Mouse (Mus musculus) MEL (cell line): Measurements from ENCODE around the gene Tmem86a. TPM values are rescaled to one million over a fixed set of nuclear protein-coding genes. Genes with fewer than 3 reads are reported as not detected.

Source experiments
- DNase-seq: peaks from one replicate; pipeline ENCODE4 v3.0.0; 2011; ENCODE audit warnings: low read depth, low spot score
- H3K27ac ChIP-seq: 2 replicates; pipeline ENCODE4 v1.5.1; 2012; ENCODE audit warnings: low read depth, mild to moderate bottlenecking, control low read depth, low read length, moderate library complexity; ENCODE audit not compliant: control insufficient read depth
- H3K27me3 ChIP-seq, 2 experiments: fragments of 150-350 bp in 1 of 2; sonication (generic) in 1 of 2; 2 replicates each; pipeline ENCODE4 v1.6.1; 2012; ENCODE audit warnings: low read length in 2 of 2, mild to moderate bottlenecking in 2 of 2, improper control_type of control experiment in 1 of 2, moderate library complexity in 1 of 2; ENCODE audit not compliant: insufficient read depth in 2 of 2, control insufficient read depth in 1 of 2
- H3K36me3 ChIP-seq, 2 experiments: 2 replicates each; pipeline ENCODE4 v1.6.1; 2012 to 2014; ENCODE audit warnings: low read length in 2 of 2, improper control_type of control experiment in 1 of 2, inconsistent platforms in 1 of 2, mild to moderate bottlenecking in 1 of 2; ENCODE audit not compliant: insufficient read depth in 2 of 2, control insufficient read depth in 1 of 2
- H3K4me1 ChIP-seq, 2 experiments: fragments of 150-350 bp in 1 of 2; sonication (generic) in 1 of 2; 2 replicates each; pipeline ENCODE4 v1.6.1; 2012; ENCODE audit warnings: low read length in 2 of 2, improper control_type of control experiment in 1 of 2, mild to moderate bottlenecking in 1 of 2; ENCODE audit not compliant: insufficient read depth in 2 of 2, control insufficient read depth in 1 of 2
- H3K4me3 ChIP-seq, 2 experiments: fragments of 150-350 bp in 1 of 2; sonication (generic) in 1 of 2; 2 replicates each; pipeline ENCODE4 v1.5.1; 2012; ENCODE audit warnings: low read depth in 2 of 2, low read length in 2 of 2, mild to moderate bottlenecking in 2 of 2, moderate library complexity in 2 of 2, control low read depth in 1 of 2, improper control_type of control experiment in 1 of 2; ENCODE audit not compliant: control insufficient read depth in 1 of 2, insufficient read depth in 1 of 2
- H3K79me2 ChIP-seq: 2 replicates; pipeline ENCODE4 v1.6.1; 2012; ENCODE audit warnings: mild to moderate bottlenecking, low read length, moderate library complexity; ENCODE audit not compliant: control insufficient read depth, poor library complexity, insufficient read depth
- H3K9ac ChIP-seq: 2 replicates; pipeline ENCODE4 v1.6.1; 2012; ENCODE audit warnings: low read depth, mild to moderate bottlenecking, control low read depth, low read length, moderate library complexity; ENCODE audit not compliant: control insufficient read depth, poor library complexity, severe bottlenecking
- H3K9me3 ChIP-seq: fragments of 150-350 bp; sonication (generic); replicated peaks from 2 replicates; pipeline ENCODE4 v1.6.1; 2012; ENCODE audit warnings: mild to moderate bottlenecking, low read length, improper control_type of control experiment, moderate library complexity; ENCODE audit not compliant: insufficient read depth
- BHLHE40 ChIP-seq: IDR thresholded peaks from 2 replicates; pipeline ENCODE4 v1.6.1; 2012; ENCODE audit warnings: low read depth, mild to moderate bottlenecking, inconsistent platforms, low read length, improper control_type of control experiment, borderline replicate concordance
- CHD1 ChIP-seq: IDR thresholded peaks from 2 replicates; pipeline ENCODE4 v1.6.1; 2012; ENCODE audit warnings: low read depth, mild to moderate bottlenecking, inconsistent platforms, low read length, improper control_type of control experiment
- CHD2 ChIP-seq: IDR thresholded peaks from 2 replicates; pipeline ENCODE4 v1.6.1; 2011; ENCODE audit warnings: low read length, improper control_type of control experiment
- CTCF ChIP-seq, 3 experiments: IDR thresholded peaks in 2 of 3; conservative IDR thresholded peaks in 1 of 3; 2 replicates each; pipeline ENCODE4 v1.5.1; 2011 to 2012; ENCODE audit warnings: low read length in 3 of 3, low read depth in 2 of 3, mild to moderate bottlenecking in 2 of 3, improper control_type of control experiment in 1 of 3, inconsistent platforms in 1 of 3, mixed read lengths in 1 of 3, moderate library complexity in 1 of 3; ENCODE audit not compliant: control insufficient read depth in 1 of 3, insufficient read depth in 1 of 3, poor library complexity in 1 of 3, severe bottlenecking in 1 of 3
- E2F4 ChIP-seq: IDR thresholded peaks from 2 replicates; pipeline ENCODE4 v1.6.1; 2011; ENCODE audit warnings: low read depth, low read length, improper control_type of control experiment, borderline replicate concordance
- ELF1 ChIP-seq: IDR thresholded peaks from 2 replicates; pipeline ENCODE4 v1.6.1; 2014; ENCODE audit warnings: low read depth, mild to moderate bottlenecking, inconsistent platforms, low read length, improper control_type of control experiment, moderate library complexity
- ETS1 ChIP-seq: IDR thresholded peaks from 2 replicates; pipeline ENCODE4 v1.6.1; 2012; ENCODE audit warnings: low read depth, mild to moderate bottlenecking, inconsistent platforms, low read length, improper control_type of control experiment, moderate library complexity
- GATA1 ChIP-seq: IDR thresholded peaks from 2 replicates; pipeline ENCODE4 v1.6.1; 2011; ENCODE audit warnings: low read depth, low read length, improper control_type of control experiment
- JUND ChIP-seq: IDR thresholded peaks from 2 replicates; pipeline ENCODE4 v1.6.1; 2011; ENCODE audit warnings: low read depth, mild to moderate bottlenecking, improper control_type of control experiment, low read length
- MAX ChIP-seq: IDR thresholded peaks from 2 replicates; pipeline ENCODE4 v1.6.1; 2011; ENCODE audit warnings: low read length, improper control_type of control experiment
- MAZ ChIP-seq: IDR thresholded peaks from 2 replicates; pipeline ENCODE4 v1.6.1; 2012; ENCODE audit warnings: low read depth, mild to moderate bottlenecking, inconsistent platforms, low read length, improper control_type of control experiment
- MEF2A ChIP-seq: IDR thresholded peaks from 2 replicates; pipeline ENCODE4 v1.6.1; 2014; ENCODE audit warnings: low read depth, mild to moderate bottlenecking, inconsistent platforms, low read length, improper control_type of control experiment; ENCODE audit not compliant: poor library complexity, insufficient replicate concordance, severe bottlenecking; ENCODE audit errors: extremely low read depth
- MXI1 ChIP-seq: IDR thresholded peaks from 2 replicates; pipeline ENCODE4 v1.6.1; 2011; ENCODE audit warnings: mild to moderate bottlenecking, low read depth, low read length, improper control_type of control experiment
- MYB ChIP-seq: IDR thresholded peaks from 2 replicates; pipeline ENCODE4 v1.6.1; 2011; ENCODE audit warnings: mild to moderate bottlenecking, low read depth, low read length, improper control_type of control experiment
- MYC ChIP-seq: IDR thresholded peaks from 2 replicates; pipeline ENCODE4 v1.6.1; 2011; ENCODE audit warnings: low read depth, mild to moderate bottlenecking, low read length, improper control_type of control experiment, moderate library complexity
- POLR2A ChIP-seq, 2 experiments: IDR thresholded peaks; 2 replicates each; pipeline ENCODE4 v1.6.1; 2011 to 2012; ENCODE audit warnings: low read length in 2 of 2, mild to moderate bottlenecking in 2 of 2, control low read depth in 1 of 2, improper control_type of control experiment in 1 of 2, low read depth in 1 of 2, moderate library complexity in 1 of 2; ENCODE audit not compliant: control insufficient read depth in 1 of 2, insufficient read depth in 1 of 2, poor library complexity in 1 of 2
- POLR2AphosphoS2 ChIP-seq: IDR thresholded peaks from 2 replicates; pipeline ENCODE4 v1.6.1; 2011; ENCODE audit warnings: low read length, improper control_type of control experiment
- POLR2AphosphoS5 ChIP-seq: IDR thresholded peaks from 2 replicates; pipeline ENCODE4 v1.6.1; 2012; ENCODE audit warnings: low read depth, borderline replicate concordance, mild to moderate bottlenecking, inconsistent platforms, low read length, moderate library complexity, mixed read lengths
- SIN3A ChIP-seq: IDR thresholded peaks from 2 replicates; pipeline ENCODE4 v1.6.1; 2012; ENCODE audit warnings: low read length, improper control_type of control experiment, inconsistent platforms
- SMC3 ChIP-seq: IDR thresholded peaks from 2 replicates; pipeline ENCODE4 v1.6.1; 2011; ENCODE audit warnings: low read depth, low read length, improper control_type of control experiment
- TCF12 ChIP-seq: IDR thresholded peaks from 2 replicates; pipeline ENCODE4 v1.6.1; 2014; ENCODE audit warnings: low read depth, mild to moderate bottlenecking, inconsistent platforms, low read length, improper control_type of control experiment, moderate library complexity
- UBTF ChIP-seq: IDR thresholded peaks from 2 replicates; pipeline ENCODE4 v1.6.1; 2012; ENCODE audit warnings: low read depth, mild to moderate bottlenecking, inconsistent platforms, low read length, improper control_type of control experiment, moderate library complexity, borderline replicate concordance; ENCODE audit not compliant: insufficient read depth
- USF1 ChIP-seq: IDR thresholded peaks from 2 replicates; pipeline ENCODE4 v1.6.1; 2014; ENCODE audit warnings: low read depth, mild to moderate bottlenecking, inconsistent platforms, low read length, improper control_type of control experiment, moderate library complexity
- USF2 ChIP-seq, 2 experiments: IDR thresholded peaks; 2 replicates each; pipeline ENCODE4 v1.6.1; 2011 to 2012; ENCODE audit warnings: improper control_type of control experiment in 2 of 2, low read length in 2 of 2, borderline replicate concordance in 1 of 2, inconsistent platforms in 1 of 2, low read depth in 1 of 2, mild to moderate bottlenecking in 1 of 2; ENCODE audit not compliant: insufficient read depth in 1 of 2
- ZC3H11A ChIP-seq: IDR thresholded peaks from 2 replicates; pipeline ENCODE4 v1.6.1; 2012; ENCODE audit warnings: low read depth, mild to moderate bottlenecking, inconsistent platforms, low read length, improper control_type of control experiment
- ZKSCAN1 ChIP-seq: IDR thresholded peaks from 2 replicates; pipeline ENCODE4 v1.6.1; 2012; ENCODE audit warnings: low read depth, mild to moderate bottlenecking, inconsistent platforms, low read length, improper control_type of control experiment, moderate library complexity
- ZMIZ1 ChIP-seq: IDR thresholded peaks from 2 replicates; pipeline ENCODE4 v1.6.1; 2012; ENCODE audit warnings: low read depth, mild to moderate bottlenecking, inconsistent platforms, low read length, improper control_type of control experiment, moderate library complexity
- ZNF384 ChIP-seq: IDR thresholded peaks from 2 replicates; pipeline ENCODE4 v1.6.1; 2012; ENCODE audit warnings: low read depth, mild to moderate bottlenecking, inconsistent platforms, low read length, improper control_type of control experiment
- polyA plus RNA-seq, 2 experiments: library from polyadenylated mRNA; stranded (reverse) in 1 of 2; unstranded in 1 of 2; fragments of >175 nt in 1 of 2; fragments of >200 nt in 1 of 2; gene quantifications; 2 replicates each; pipeline versions ENCODE4 v1.2.1 to v1.2.4; 2012; ENCODE audit warnings: low replicate concordance in 2 of 2, low read depth in 1 of 2; ENCODE audit not compliant: insufficient read length in 2 of 2, insufficient read depth in 1 of 2, missing spikeins in 1 of 2
- total RNA-seq: library from RNA; depleted of rRNA; stranded (reverse); fragments of 300-350 nt; gene quantifications from 2 replicates; pipeline ENCODE4 v1.2.3, GENCODE M21; 2012

The Tmem86a gene
- total and polyA plus RNA-seq, 3 experiments: 0.27 to 0.54 TPM; not detected in 1

DNA sequence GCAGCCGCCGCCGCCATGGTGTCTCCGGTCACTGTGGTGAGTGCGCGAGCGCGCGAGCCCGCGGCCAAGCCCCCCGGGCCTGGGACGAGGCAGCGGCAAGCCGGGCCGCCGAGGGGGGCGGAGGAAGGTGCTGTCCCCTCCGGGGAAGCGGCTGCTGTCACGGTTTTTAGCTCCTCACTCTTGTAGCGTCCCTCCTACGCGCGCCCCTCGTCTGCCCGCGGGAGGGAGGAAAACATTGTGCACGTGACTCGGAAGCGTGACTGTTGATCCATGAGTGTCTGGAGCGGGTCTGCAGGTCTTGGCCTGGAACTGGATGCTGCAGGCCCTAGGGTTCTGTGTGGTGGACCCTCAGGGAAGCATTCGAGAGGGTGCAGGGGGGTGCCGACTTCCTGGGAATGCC lies 365 bp downstream of the Tmem86a start:
- Histone ChIP-seq H3K27ac (no peak overlapping the region), H3K4me1 (peaks cover 0 to 15% of the 10 kb centered on the region in 2 experiments; a peak in 3 of 4 replicates), H3K27me3 (peaks cover 0 to 4% of the 10 kb centered on the region in 2 experiments; a peak in 3 of 4 replicates), H3K9ac (peak overlapping the region; percentile 59), H3K36me3 (peaks cover 0 to 7% of the 10 kb centered on the region in 2 experiments; a peak in 2 of 4 replicates)
- TF ChIP-seq MAX: peak; percentile 78; the same call in 1 of the 2 replicates
- no peak for TF ChIP-seq MYB
- TF ChIP-seq MXI1: peak; percentile 60; the same call in 1 of the 2 replicates
- peak; percentile 84 for TF ChIP-seq BHLHE40
- no peak for TF ChIP-seq MYC
- peak in 1 of 2 experiments; percentile 42; a peak in 1 of 4 replicates for TF ChIP-seq USF2 (IDR thresholded peaks at IDR 0.05; ENCODE audit: borderline replicate concordance in 1 of 2, insufficient read depth in 1 of 2, low read depth in 1 of 2, low read length in 2 of 2)
- no peak for TF ChIP-seq ZNF384
- TF ChIP-seq USF1: peak; percentile 87
- TF ChIP-seq POLR2AphosphoS5: no peak
- TF ChIP-seq, all 39 proteins: peak for 5
- Histone ChIP-seq H3K4me3 (peak overlapping the region; percentile 51 to 69), H3K9me3 (no peaks in the 10 kb centered on the region), H3K79me2 (no peaks in the 10 kb centered on the region)
- DNase-seq: no peak

- Histone ChIP-seq H3K4me1 (peaks cover 0 to 15% of the 10 kb centered on the region in 2 experiments; a peak in 3 of 4 replicates), H3K27me3 (peaks cover 0 to 4% of the 10 kb centered on the region in 2 experiments; a peak in 3 of 4 replicates), H3K27ac (no peak overlapping the region), H3K9me3 (no peaks in the 10 kb centered on the region), H3K79me2 (no peaks in the 10 kb centered on the region), H3K9ac (no peak overlapping the region), H3K36me3 (peaks cover 0 to 7% of the 10 kb centered on the region in 2 experiments; a peak in 2 of 4 replicates), H3K4me3 (no peak overlapping the region)
- peak; percentile 65 for DNase-seq
- no peak for TF ChIP-seq MEF2A
- no peak for TF ChIP-seq ELF1
- no peak for TF ChIP-seq POLR2AphosphoS5
- TF ChIP-seq BHLHE40: 0 out of 2 replicates have a peak, but pooled peaks have one; percentile 7
- no peak for TF ChIP-seq CTCF (IDR thresholded peaks at IDR 0.05 in 2 of 3, conservative IDR thresholded peaks at IDR 0.05 in 1 of 3; ENCODE audit: control insufficient read depth in 1 of 3, insufficient read depth in 1 of 3, low read depth in 2 of 3, low read length in 3 of 3, poor library complexity in 1 of 3, severe bottlenecking in 1 of 3)
- no peak for TF ChIP-seq ZC3H11A
- TF ChIP-seq UBTF: no peak
- TF ChIP-seq SMC3: no peak
- no peak for TF ChIP-seq MYB
- TF ChIP-seq POLR2AphosphoS2: no peak
- TF ChIP-seq MAZ: 0 out of 2 replicates have a peak, but pooled peaks have one; percentile 38
- peak; percentile 96 for TF ChIP-seq ETS1
- TF ChIP-seq USF2 (IDR thresholded peaks at IDR 0.05; ENCODE audit: borderline replicate concordance in 1 of 2, insufficient read depth in 1 of 2, low read depth in 1 of 2, low read length in 2 of 2): no peak
- no peak for TF ChIP-seq GATA1
- peak; percentile 54; the same call in 1 of the 2 replicates for TF ChIP-seq SIN3A
- TF ChIP-seq E2F4: no peak
- no peak for TF ChIP-seq TCF12
- TF ChIP-seq MXI1: no peak
- TF ChIP-seq USF1: 0 out of 2 replicates have a peak, but pooled peaks have one; percentile 29
- no peak for TF ChIP-seq ZNF384
- no peak for TF ChIP-seq JUND
- no peak for TF ChIP-seq CHD1
- TF ChIP-seq POLR2A (IDR thresholded peaks at IDR 0.05; ENCODE audit: control insufficient read depth in 1 of 2, insufficient read depth in 1 of 2, low read depth in 1 of 2, low read length in 2 of 2, poor library complexity in 1 of 2): no peak
- no peak for TF ChIP-seq ZKSCAN1
- no peak for TF ChIP-seq ZMIZ1
- no peak for TF ChIP-seq CHD2
Observed at GRCm38 (mm10) chr7:47051404-47052151, 1.2 kb downstream of the Tmem86a start.
